Mouse (Mus musculus): Measurements from ENCODE around the gene Fem1a.

Fem1a gene

GRCm38 (mm10) chr17:56278340-56278739 is 21.7 kb downstream of the Fem1a start:
- no peak for DNase-seq (ENCODE audit: low spot score in 2 of 2)

- DNase-seq (ENCODE audit: low spot score in 2 of 2): no peak
Measured at GRCm38 (mm10) chr17:56279481-56280155, 23.0 kb downstream of the Fem1a start.

GRCm38 (mm10) chr17:56281193-56281592 is 24.6 kb downstream of the Fem1a start:
- DNase-seq (ENCODE audit: low spot score in 2 of 2): no peak

- DNase-seq (ENCODE audit: low spot score in 2 of 2): no peak
Measured at GRCm38 (mm10) chr17:56282802-56283201, 26.2 kb downstream of the Fem1a start.

GRCm38 (mm10) chr17:56283316-56283715 is 26.7 kb downstream of the Fem1a start:
- DNase-seq (ENCODE audit: low spot score in 2 of 2): no peak

- no peak for DNase-seq (ENCODE audit: low spot score in 2 of 2)
Measured at GRCm38 (mm10) chr17:56285995-56286394, 29.4 kb downstream of the Fem1a start.

GRCm38 (mm10) chr17:56287830-56288229 is 31.2 kb downstream of the Fem1a start:
- peak; percentile 58 to 71 for DNase-seq (ENCODE audit: low spot score in 2 of 2)

GRCm38 (mm10) chr17:56288866-56289265 is 32.3 kb downstream of the Fem1a start:
- DNase-seq (ENCODE audit: low spot score in 2 of 2): no peak

GRCm38 (mm10) chr17:56289371-56290331 is 33.0 kb downstream of the Fem1a start:
- DNase-seq (ENCODE audit: low spot score in 2 of 2): no peak

GRCm38 (mm10) chr17:56290388-56291170 is 34.0 kb downstream of the Fem1a start:
- DNase-seq (ENCODE audit: low spot score in 2 of 2): peak; percentile 93 to 97

GRCm38 (mm10) chr17:56291171-56291511 is 34.5 kb downstream of the Fem1a start:
- DNase-seq (ENCODE audit: low spot score in 2 of 2): peak; percentile 90 to 96

- DNase-seq (ENCODE audit: low spot score in 2 of 2): no peak
Measured at GRCm38 (mm10) chr17:56291826-56292475, 35.3 kb downstream of the Fem1a start.

- no peak for DNase-seq (ENCODE audit: low spot score in 2 of 2)
Measured at GRCm38 (mm10) chr17:56292531-56293222, 36.1 kb downstream of the Fem1a start, which contains the start of gene Plin3. Gene Plin3, minus strand, starts transcription at chr17:56292873.

GRCm38 (mm10) chr17:56293291-56293690 is 36.7 kb downstream of the Fem1a start:
- DNase-seq (ENCODE audit: low spot score in 2 of 2): no peak

GRCm38 (mm10) chr17:56294241-56294640 is 37.6 kb downstream of the Fem1a start:
- DNase-seq (ENCODE audit: low spot score in 2 of 2): no peak

GRCm38 (mm10) chr17:56296201-56296600 is 39.6 kb downstream of the Fem1a start:
- DNase-seq (ENCODE audit: low spot score in 2 of 2): no peak

- no peak for DNase-seq (ENCODE audit: low spot score in 2 of 2)
Measured at GRCm38 (mm10) chr17:56298238-56298637, 41.6 kb downstream of the Fem1a start.

- no peak for DNase-seq (ENCODE audit: low spot score in 2 of 2)
Measured at GRCm38 (mm10) chr17:56300186-56300585, 43.6 kb downstream of the Fem1a start, which contains the start of gene Arrdc5. Gene Arrdc5, minus strand, starts transcription at chr17:56300286.

- no peak for DNase-seq (ENCODE audit: low spot score in 2 of 2)
Measured at GRCm38 (mm10) chr17:56302363-56302996, 45.9 kb downstream of the Fem1a start.

- DNase-seq (ENCODE audit: low spot score in 2 of 2): peak; percentile 91 to 92
Measured at GRCm38 (mm10) chr17:56303160-56303846, 46.7 kb downstream of the Fem1a start, which contains the start of gene Uhrf1. Gene Uhrf1, plus strand, starts transcription at chr17:56303321.
